Mouse (Mus musculus) stomach, postnatal 0 days (tissue): ENCODE measurements at regions not wholly inside any gene's neighbourhood (a gene's known extent, or its start where the extent isn't known, plus 50 kb on each side); places are given as distances from the start of the nearest gene placed in this dataset.
A peak's percentile ranks its signal among the peaks of the same experiment; 100 is the strongest.

Experiments used
- ATAC-seq: fragments of 200-750 bp; cut with Nextera tagmentation; 2 replicates; pipeline ENCODE4 v1.8.0; 2017; ENCODE audit not compliant: low FRiP score, low TSS enrichment
- DNase-seq: peaks from one replicate; pipeline ENCODE4 v3.0.0-alpha.2; 2016; ENCODE audit warnings: low spot score
- H3K27ac ChIP-seq: fragments of 300-500 bp; sonication (generic); replicated peaks from 2 replicates; pipeline ENCODE4 v1.5.1; 2014; ENCODE audit warnings: mild to moderate bottlenecking, control low read depth
- H3K27me3 ChIP-seq: fragments of 300-500 bp; sonication (generic); 2 replicates; pipeline ENCODE4 v1.6.1; 2014; ENCODE audit warnings: low read length; ENCODE audit not compliant: control insufficient read depth, insufficient read depth
- H3K36me3 ChIP-seq: fragments of 300-500 bp; sonication (generic); 2 replicates; pipeline ENCODE4 v1.6.1; 2014; ENCODE audit warnings: low read length, mixed read lengths; ENCODE audit not compliant: control insufficient read depth, insufficient read depth
- H3K4me1 ChIP-seq: fragments of 300-500 bp; sonication (generic); replicated peaks from 2 replicates; pipeline ENCODE4 v1.6.1; 2014; ENCODE audit warnings: antibody characterized with exemption; ENCODE audit not compliant: control insufficient read depth, insufficient read depth
- H3K4me2 ChIP-seq: fragments of 300-500 bp; sonication (generic); replicated peaks from 2 replicates; pipeline ENCODE4 v1.6.1; 2014; ENCODE audit warnings: low read depth, mild to moderate bottlenecking, control low read depth, moderate library complexity
- H3K4me3 ChIP-seq: fragments of 300-500 bp; sonication (generic); 2 replicates; pipeline ENCODE4 v1.5.1; 2014; ENCODE audit warnings: low read depth, low read length, control low read depth
- H3K9ac ChIP-seq: fragments of 300-500 bp; sonication (generic); 2 replicates; pipeline ENCODE4 v1.6.1; 2014; ENCODE audit warnings: mild to moderate bottlenecking, low read length, control low read depth, mixed read lengths
- H3K9me3 ChIP-seq: fragments of 300-500 bp; sonication (generic); 2 replicates; pipeline ENCODE4 v1.6.1; 2016; ENCODE audit warnings: low read length; ENCODE audit not compliant: control insufficient read depth
- CTCF ChIP-seq: IDR thresholded peaks from 2 replicates; pipeline ENCODE4 v1.5.1; 2016; ENCODE audit warnings: antibody characterized with exemption, low read depth, mild to moderate bottlenecking, moderate library complexity
- EP300 ChIP-seq: optimal IDR thresholded peaks from 2 replicates; pipeline ENCODE3; 2016; ENCODE audit warnings: antibody characterized with exemption
- WGBS: fragments of 180-500 bp; shearing (Covaris S2); extraction: QIAGEN DNeasy Blood & Tissue Kit; methylation state at CpG from one replicate; pipeline ENCODE4 v1.1.7; 2014; 5-methylcytosine and 5-hydroxymethylcytosine counted together

- ATAC-seq (peak; percentile 81; the same call in 1 of the 2 replicates), DNase-seq (peak; percentile 35)
- no peak overlapping the region for H3K9ac ChIP-seq
- no peak for TF ChIP-seq CTCF
- no peak for TF ChIP-seq EP300
- no peaks in the 10 kb centered on the region for H3K27me3 ChIP-seq
- WGBS, result 56% methylated on average over 6 of the region's 6 CpGs
- H3K9me3 ChIP-seq, result no peaks in the 10 kb centered on the region
- no peaks in the 10 kb centered on the region for H3K4me1 ChIP-seq
- no peaks in the 10 kb centered on the region for H3K36me3 ChIP-seq
- H3K4me3 ChIP-seq, result no peak overlapping the region
- no peak overlapping the region for H3K4me2 ChIP-seq
- H3K27ac ChIP-seq, result no peak overlapping the region
Observed at GRCm38 (mm10) chr7:111245067-111245466, 162.2 kb upstream of the Eif4g2 start.

DNA sequence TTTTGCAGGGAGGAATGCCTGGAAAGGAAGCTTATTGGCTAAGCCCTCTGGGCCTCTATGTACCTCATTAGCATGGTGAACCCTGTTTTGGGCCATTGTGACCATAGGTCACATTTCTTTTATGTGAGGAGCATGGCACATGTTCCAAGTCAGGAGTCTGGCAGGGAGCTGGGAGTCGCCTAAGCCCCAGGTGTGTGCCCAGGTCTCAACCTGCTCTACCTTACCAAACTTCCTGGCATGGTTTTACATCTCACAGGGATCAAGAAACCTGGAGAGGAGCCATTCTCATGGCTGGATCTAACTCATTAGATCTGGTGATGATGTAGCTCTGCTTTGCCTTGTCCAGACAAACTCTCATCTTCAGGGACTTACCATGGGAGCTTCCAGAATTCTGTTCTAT lies 161.0 kb upstream of the Eif4g2 start:
- H3K4me3 ChIP-seq, result no peak overlapping the region
- no peaks in the 10 kb centered on the region for H3K36me3 ChIP-seq
- DNase-seq (no peak), ATAC-seq (no peak)
- no peaks in the 10 kb centered on the region for H3K27me3 ChIP-seq
- TF ChIP-seq CTCF, result no peak
- TF ChIP-seq EP300, result no peak
- no peak overlapping the region for H3K27ac ChIP-seq
- no peaks in the 10 kb centered on the region for H3K9me3 ChIP-seq
- no peak overlapping the region for H3K4me2 ChIP-seq
- H3K4me1 ChIP-seq, result no peaks in the 10 kb centered on the region
- WGBS, result 63% methylated on average over 1 of the region's 1 CpGs
- no peak overlapping the region for H3K9ac ChIP-seq

GRCm38 (mm10) chr7:111242646-111243045 lies 159.8 kb upstream of the Eif4g2 start:
- Histone ChIP-seq H3K4me1 (no peaks in the 10 kb centered on the region), H3K9me3 (no peaks in the 10 kb centered on the region), H3K4me2 (no peak overlapping the region), H3K9ac (no peak overlapping the region), H3K27ac (no peak overlapping the region), H3K4me3 (no peak overlapping the region), H3K36me3 (no peaks in the 10 kb centered on the region), H3K27me3 (no peaks in the 10 kb centered on the region)
- no peak for TF ChIP-seq EP300
- TF ChIP-seq CTCF, result no peak
- WGBS, result 58% methylated on average over 10 of the region's 10 CpGs
- DNase-seq, result no peak
- ATAC-seq, result no peak

DNA sequence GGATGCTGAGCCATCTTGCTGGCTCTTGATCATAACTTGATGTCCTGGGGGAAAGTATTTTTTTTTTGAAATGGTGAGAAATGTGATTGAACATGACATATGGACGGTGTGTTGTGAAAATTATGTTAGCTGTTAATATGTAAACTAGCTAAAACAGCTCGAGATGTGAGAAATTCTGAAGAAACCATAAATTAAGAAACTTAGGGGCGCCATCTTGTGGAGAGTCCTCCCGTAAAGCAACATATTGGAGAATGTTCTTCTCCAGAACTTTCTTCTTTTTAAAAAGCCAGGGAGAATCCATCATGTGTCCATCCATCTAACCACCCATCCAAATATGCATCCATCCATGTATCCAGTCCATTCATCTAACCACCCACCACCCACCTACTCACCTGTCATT lies 158.7 kb upstream of the Eif4g2 start:
- Histone ChIP-seq H3K27ac (no peak overlapping the region), H3K9ac (no peak overlapping the region), H3K27me3 (no peaks in the 10 kb centered on the region), H3K4me2 (no peak overlapping the region), H3K4me1 (no peaks in the 10 kb centered on the region), H3K9me3 (0 out of 2 replicates have a peak, but pooled peaks cover 1% of the 10 kb centered on the region), H3K4me3 (no peak overlapping the region), H3K36me3 (no peaks in the 10 kb centered on the region)
- WGBS, result 36% methylated on average over 4 of the region's 4 CpGs
- TF ChIP-seq CTCF (peak; percentile 66), EP300 (no peak)
- DNase-seq (no peak), ATAC-seq (no peak)

DNA sequence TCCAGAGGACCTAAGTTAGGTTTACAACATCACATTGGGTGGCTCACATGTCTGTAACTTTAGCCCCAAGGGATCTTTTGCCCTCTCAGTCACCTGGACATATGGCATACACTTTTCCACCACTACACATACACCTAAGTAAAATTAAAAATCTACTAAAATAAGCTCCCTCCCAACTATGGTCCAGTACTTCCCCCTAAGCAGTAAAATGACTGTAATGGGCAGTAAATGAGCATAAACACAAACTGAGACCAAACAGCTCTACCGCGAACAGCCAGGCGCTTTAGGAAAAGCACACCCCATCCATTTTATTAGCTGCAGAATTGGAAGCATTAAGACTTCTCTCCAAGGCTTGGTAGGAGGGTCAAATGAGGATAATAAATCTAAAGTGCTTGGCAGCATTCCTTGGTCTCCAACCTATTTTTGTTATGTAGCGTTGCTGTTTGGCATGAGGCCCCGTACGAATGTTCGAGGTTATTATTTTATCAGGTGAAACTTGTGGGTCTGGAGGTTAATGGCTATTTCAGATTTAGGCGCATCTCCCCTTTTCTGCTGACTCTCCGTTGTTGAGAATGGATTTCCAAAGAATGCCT lies 157.5 kb upstream of the Eif4g2 start:
- no peaks in the 10 kb centered on the region for H3K4me1 ChIP-seq
- H3K27ac ChIP-seq, result no peak overlapping the region
- 0 out of 2 replicates have a peak, but pooled peaks cover 3% of the 10 kb centered on the region for H3K9me3 ChIP-seq
- H3K9ac ChIP-seq, result no peak overlapping the region
- no peak overlapping the region for H3K4me2 ChIP-seq
- ATAC-seq, result no peak
- H3K4me3 ChIP-seq, result no peak overlapping the region
- no peaks in the 10 kb centered on the region for H3K36me3 ChIP-seq
- 47% methylated on average over 9 of the region's 9 CpGs for WGBS
- TF ChIP-seq CTCF (no peak), EP300 (no peak)
- no peak for DNase-seq
- no peaks in the 10 kb centered on the region for H3K27me3 ChIP-seq

DNA sequence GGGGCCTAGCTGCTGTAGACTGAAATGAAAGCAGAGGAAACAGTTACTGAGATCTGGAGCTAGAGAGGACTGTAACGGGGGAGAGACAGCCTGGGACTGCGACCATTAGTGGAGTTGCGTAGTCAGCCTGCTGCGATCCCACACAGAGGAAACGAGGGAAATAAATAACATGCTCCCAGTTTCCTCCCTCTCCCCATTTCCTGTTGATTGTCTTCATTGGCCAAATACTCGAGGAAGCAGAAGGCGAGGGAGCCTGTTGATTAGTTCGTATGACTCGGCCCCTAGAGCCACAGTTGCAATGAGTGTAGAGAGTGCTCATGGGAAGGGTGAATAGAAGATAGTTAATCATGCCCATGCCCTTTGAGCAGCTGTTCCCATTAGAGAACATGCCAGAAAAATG lies 155.0 kb upstream of the Eif4g2 start:
- H3K4me3 ChIP-seq, result no peak overlapping the region
- no peak overlapping the region for H3K4me2 ChIP-seq
- H3K36me3 ChIP-seq, result no peaks in the 10 kb centered on the region
- WGBS, result 50% methylated on average over 9 of the region's 9 CpGs
- no peak overlapping the region for H3K9ac ChIP-seq
- H3K27ac ChIP-seq, result no peak overlapping the region
- TF ChIP-seq CTCF (no peak), EP300 (no peak)
- DNase-seq (no peak), ATAC-seq (no peak)
- no peaks in the 10 kb centered on the region for H3K27me3 ChIP-seq
- H3K9me3 ChIP-seq, result 0 out of 2 replicates have a peak, but pooled peaks cover 3% of the 10 kb centered on the region
- H3K4me1 ChIP-seq, result no peaks in the 10 kb centered on the region
